Mouse (Mus musculus) thymus, postnatal 0 days (tissue): ENCODE results near the gene Hoxa3. TPM values are rescaled to one million over a fixed set of nuclear protein-coding genes. Genes with fewer than 3 reads are reported as not detected.
A peak's percentile ranks its signal among the peaks of the same experiment; 100 is the strongest.

Experiments
- DNase-seq: peaks from one replicate; pipeline ENCODE4 v3.0.0-alpha.2; 2015; ENCODE audit warnings: low spot score
- polyA plus RNA-seq: library from polyadenylated mRNA; unstranded; fragments of >200 nt; fragmentation: Nextera tagmentation; extraction: Ambion mirVana; gene quantifications from 2 replicates; pipeline ENCODE4 v1.2.1, GENCODE M21; 2015

Hoxa3 gene
- polyA plus RNA-seq: 1.1 and 1.2 TPM in 2 replicates

DNA sequence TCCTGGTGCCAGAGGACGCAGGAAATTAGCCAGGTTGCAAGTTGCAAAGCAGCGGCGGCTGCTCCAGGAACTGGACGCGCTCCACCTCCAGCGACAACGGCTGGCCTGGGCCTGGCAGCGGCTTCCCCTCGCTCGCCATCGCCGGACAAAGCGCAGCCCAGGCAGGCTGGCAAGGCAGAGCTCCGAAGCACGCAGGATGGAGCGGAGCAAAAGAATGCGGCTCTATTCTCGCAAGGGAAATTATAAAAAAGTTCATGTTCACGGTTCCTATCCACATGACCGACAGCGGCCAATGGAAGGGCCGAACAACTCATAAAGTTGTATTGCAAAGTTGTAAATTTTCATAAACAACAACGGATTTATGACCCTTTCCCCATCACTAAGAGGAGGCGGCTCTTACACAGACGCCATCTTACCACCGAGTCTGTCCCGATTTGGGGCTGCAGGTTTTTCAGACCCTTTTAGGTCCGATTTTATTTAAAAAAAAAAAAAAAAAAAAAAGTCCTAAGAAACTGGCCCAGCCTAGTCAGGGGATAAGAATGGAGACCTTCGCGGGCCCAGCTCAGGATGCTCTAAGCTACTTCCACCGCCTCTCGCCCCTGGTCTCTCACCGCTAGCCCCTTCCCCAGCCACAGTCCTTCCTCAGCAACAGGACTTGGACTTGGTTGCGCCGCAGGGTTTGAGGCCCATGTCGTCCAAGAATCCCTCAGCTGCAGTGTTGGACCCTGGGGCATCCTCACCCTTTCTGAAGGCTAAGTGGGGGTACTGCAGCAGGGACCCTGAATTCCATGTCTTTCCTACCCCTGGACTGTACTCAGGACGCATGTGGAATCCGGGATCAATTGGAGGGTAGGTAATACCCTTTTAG lies at the start of gene Hoxa3, which contains the start of gene Gm28308:
TSS of gene Hoxa3 (minus strand) at position 218 of the 868 bp plus-strand sequence.
TSS of gene Gm28308 (minus strand) at position 221 of the 868 bp plus-strand sequence.
- DNase-seq: no peak

GRCm38 (mm10) chr6:52262463-52263320 lies 49.6 kb upstream of the Hoxa3 start:
- DNase-seq: no peak

GRCm38 (mm10) chr6:52261751-52262462 lies 48.8 kb upstream of the Hoxa3 start:
- DNase-seq: no peak

DNA sequence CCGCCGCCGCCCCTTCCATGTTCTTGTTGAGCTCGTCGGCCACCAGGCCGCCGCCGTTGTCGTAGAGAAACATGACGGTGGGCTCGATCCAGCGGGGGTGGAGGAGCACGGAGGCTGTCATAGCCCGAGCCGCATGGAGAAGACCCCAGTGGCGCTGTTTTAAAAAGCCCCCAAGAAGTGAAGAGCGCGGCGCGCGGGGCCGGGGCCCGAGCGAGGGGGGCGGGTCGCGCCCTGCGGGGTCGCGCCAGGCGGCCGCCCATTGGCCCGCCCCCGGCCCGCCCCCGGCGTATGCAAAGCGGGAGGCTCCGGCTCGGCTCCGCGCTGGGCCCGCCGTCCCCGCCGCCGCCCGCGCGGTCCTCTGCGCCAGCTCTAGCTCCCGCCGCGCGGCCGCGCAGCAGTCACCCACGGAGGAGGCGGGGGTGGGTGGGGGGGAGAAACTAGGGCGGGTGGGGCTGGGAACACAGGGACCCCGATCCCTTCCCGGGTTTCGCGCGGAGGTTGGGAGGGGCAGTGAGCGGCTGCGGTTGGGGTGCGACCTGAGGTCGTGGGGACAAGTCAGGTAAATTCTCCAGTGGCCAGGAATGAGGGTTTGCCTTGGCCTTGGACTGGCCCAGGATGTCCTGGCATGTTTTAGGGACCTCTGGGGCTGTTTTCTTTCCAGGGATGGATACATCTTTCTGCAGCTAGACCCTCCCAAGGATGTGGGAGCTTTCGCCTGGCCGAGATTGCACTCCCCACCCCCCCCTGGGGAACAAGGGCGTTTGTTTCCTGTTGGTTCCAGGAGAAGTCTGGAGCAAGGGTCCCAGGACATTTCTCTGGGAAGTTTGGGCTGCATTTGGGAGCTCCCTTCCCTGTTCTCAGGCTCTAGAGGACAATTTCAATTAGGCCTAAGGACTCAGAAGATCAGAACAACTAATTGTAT lies 47.8 kb upstream of the Hoxa3 start, which contains the start of gene Hoxa13:
TSS of gene Hoxa13 (minus strand) at position 227 of the 922 bp plus-strand sequence.
- DNase-seq: peak; percentile 71

- DNase-seq: no peak
These were observed 46.7 kb upstream of the Hoxa3 start for GRCm38 (mm10) chr6:52259811-52260261.

DNA sequence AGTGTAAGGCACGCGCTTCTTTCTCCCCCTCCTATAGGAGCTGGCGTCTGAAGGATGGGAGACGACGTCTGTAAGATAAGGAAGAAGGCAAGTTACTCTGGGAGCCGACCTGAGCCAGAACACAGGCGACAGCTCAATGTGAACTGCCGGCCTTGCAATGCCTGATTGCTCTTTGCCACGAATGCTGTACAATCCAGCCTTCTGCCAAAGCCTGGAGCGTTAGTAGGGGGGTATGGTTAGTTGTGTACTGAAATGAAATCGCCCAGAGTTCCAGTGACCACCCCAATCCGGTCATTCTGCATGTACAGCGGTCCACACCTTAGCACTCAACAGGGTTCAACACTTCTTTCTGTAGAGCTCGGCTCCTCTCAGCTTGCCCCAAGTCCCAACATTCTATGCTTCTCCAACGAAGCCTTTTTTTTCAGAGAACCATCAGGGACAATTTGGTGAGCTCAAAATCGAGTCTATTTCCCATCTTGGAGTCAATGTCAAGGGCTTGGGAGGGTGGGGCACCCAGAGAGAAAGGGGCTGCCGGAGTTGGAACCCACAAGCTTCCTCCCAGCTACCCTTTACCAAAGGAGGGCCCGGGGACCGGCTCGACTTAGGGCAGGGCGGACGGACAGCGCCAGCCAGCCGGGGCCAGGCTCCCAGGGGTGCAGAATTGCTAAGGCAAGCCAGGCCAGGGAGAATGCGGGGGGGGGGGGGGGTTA lies 46.1 kb upstream of the Hoxa3 start:
- no peak for DNase-seq

- peak; percentile 87 for DNase-seq
These were observed 43.8 kb upstream of the Hoxa3 start for GRCm38 (mm10) chr6:52256956-52257355.

DNA sequence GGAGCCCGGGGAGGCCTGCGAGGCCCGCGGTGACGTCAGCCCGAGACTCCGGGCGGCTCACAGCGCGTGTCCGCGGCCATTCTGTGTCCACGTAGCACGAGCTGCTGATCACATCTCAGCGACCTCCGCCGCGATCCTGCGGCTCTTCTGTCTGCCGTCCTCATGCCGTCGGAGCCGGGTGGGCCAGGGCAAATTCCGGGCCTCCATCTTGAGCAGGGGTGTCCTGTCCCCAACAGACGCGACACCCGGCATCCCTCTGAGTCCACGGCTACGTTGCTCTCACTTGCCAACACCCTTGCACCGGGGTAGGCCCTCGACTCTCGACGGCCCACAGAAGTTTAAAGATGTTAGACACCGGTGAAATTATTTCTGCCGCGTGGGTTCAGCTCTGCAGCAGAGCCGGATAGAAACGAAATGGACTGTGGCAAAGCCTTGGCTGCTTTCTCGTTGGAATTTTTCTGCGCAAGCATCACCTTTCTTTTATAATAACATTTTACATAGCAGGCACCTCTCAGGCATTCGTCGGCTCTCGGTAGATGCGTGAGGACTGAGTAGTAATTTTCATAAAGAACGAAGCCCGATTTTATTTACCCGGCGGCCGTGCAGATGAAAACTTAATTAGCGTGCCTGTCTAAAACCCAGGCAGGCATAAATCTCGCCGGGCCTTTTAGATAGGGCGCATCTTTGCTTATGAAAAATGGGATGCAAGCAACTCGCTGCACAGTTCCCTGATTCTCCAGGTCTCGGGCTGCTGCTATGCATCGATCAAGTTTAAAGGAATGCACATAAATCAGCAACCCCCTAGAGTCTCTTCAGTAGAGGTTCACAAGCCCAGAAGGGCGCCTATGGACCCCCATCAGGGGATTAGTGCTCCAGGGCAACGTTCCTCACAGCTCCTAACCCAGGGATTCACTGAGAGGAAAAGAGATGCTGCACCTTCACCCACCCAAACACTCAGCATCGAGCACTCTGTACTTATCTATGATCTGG lies 40.7 kb upstream of the Hoxa3 start:
- no peak for DNase-seq

DNA sequence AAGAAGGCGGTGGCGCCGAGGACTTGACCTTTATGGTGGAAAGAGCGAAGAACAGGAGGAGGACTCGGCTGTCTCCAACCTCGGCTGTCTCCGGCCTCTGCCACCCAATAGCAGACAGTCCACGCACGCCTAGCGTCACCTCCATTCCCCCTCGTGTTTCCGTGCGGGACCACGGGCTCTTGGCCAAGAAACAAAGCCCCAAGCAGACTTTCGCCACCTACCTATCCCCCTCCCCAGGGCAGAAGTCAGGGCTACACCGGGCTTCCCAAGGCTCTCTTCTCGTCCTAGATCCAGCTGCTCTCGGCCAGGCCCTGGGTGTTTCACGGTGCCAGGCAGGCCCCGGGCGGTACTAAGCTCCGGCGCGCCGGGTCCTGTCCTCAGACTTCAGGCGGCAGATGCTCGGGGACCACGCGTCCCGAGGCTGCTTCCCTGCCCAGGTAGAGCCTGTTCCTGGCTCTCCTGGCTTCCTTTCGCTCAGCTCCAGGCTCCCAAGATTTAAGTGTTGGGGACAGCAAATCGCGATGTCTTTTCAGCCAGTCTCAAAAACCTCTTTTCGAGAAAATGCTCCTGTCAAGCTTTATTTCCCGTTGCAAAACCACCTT lies 39.7 kb upstream of the Hoxa3 start:
- DNase-seq: no peak

DNA sequence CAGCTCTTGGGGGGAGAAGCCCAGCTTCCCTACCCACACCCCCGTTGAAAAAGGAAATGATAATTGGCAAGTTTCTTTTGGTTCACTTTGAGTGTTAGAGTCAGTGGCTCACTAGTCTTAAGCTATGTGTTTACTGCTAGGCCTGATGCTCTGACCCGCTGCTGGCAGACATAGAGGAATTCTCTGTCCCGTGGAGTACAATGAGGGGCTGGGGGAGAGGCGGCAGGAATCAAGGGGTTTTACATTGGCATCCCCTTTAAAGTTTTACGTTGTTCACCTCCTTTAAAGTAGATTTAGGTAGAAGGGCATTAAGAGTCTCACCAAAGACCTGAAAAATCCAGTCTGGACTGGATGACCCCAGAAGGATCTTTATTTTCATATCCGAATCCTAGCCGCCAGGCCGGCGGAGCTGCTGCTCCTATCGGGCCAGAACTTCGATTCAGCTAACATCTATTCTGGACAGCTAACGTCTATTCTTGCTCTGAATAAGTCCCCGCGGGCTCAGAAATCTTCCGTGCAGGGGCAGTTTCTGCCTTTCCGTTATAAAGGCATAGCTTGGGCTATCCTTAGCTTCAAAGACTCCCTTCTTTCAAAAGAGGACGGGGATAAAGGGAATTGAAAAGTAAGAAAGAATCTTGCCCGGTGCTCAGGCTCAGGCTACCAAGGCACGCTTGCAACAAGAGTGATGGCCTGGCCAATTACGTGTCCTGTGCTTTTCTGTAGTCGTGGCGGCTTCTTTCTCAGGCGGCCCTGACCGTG lies 39.1 kb upstream of the Hoxa3 start:
- no peak for DNase-seq

GRCm38 (mm10) chr6:52251177-52251879 lies 38.2 kb upstream of the Hoxa3 start:
- DNase-seq: no peak

DNA sequence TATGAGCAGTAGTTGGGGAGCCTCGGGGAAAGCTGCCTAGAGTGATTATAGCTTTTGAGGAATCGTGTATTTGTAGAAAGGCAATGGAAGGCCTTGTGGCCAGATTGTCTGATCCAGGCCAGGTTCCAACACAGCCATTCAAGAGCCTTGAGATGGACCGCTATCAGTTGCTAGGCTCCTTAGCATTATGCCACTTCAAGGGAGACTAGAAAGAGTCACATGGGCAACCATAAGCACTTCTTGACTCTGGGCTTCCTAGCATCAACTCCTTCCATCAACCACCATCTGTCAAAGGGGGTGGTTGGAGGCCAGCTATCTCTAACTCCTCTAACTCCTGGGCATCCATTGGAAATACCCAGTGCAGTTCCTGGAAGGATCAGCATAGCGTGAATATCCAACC lies 36.7 kb upstream of the Hoxa3 start:
- DNase-seq: no peak

GRCm38 (mm10) chr6:52249415-52249738 lies 36.2 kb upstream of the Hoxa3 start:
- no peak for DNase-seq

- DNase-seq: no peak
These were observed 35.7 kb upstream of the Hoxa3 start for GRCm38 (mm10) chr6:52248638-52249414.

- no peak for DNase-seq
These were observed 34.9 kb upstream of the Hoxa3 start for GRCm38 (mm10) chr6:52247766-52248637.
